Comparison of ENCODE assay signal across 7 mouse cellular contexts in the genomic region with DNA sequence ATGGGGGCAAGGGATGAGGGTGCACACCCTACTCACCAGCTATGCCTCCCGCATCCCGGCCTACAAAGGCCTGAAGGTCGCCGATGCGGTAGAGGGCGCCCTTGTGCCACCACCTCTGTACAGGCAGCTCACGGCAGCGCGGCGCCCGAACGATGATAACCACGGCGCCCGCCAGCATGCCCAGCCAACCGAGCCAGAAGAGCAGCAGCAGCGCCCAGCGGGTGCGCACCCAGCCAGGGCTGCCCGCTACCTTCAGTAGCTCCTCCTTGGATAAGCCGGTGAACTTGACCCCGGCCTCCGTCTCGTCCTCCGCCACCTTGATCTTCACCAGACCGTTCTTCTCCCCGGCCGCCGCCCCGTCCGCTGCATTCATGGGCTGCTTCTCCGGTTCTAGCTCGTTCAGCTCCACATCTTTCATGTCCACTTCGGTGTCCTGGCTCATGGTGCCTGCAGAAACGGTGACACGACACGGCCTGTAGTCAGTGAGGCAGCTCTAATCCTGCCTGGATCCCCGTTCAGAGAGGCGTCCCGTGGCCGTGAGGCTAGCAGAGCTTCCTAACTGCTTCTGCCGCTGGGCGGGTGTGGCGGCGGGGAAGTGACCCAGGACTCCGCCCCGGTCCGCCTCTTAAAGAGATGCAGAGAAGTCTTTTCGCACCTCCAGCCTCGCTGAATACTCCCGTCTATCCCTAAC. TPM values are rescaled to one million over a fixed set of nuclear protein-coding genes. Genes with fewer than 3 reads are reported as not detected.
DNase-seq lines count a peak whose midpoint lies in the region; ATAC-seq lines count a peak whose summit lies in the region.

No protein-coding gene starts in this region.

- peak overlapping the region; percentile 96 for H3K27ac ChIP-seq in embryonic facial prominence, embryonic 10.5 days (replicated peaks)
- peak overlapping the region; percentile 93 for H3K27ac ChIP-seq in limb, embryonic 10.5 days
- H3K27ac ChIP-seq in midbrain, embryonic 12.5 days (replicated peaks) = peak overlapping the region; percentile 86

- H3K27me3 ChIP-seq in embryonic facial prominence, embryonic 10.5 days (replicated peaks; ENCODE audit: low read depth, poor library complexity, severe bottlenecking) = no peaks in the 10 kb centered on the region
- H3K27me3 ChIP-seq in limb, embryonic 10.5 days (ENCODE audit: low read depth, poor library complexity, severe bottlenecking) = no peaks in the 10 kb centered on the region
- no peaks in the 10 kb centered on the region for H3K27me3 ChIP-seq in midbrain, embryonic 12.5 days

- H3K9me3 ChIP-seq in embryonic facial prominence, embryonic 10.5 days = no peaks in the 10 kb centered on the region
- no peaks in the 10 kb centered on the region for H3K9me3 ChIP-seq in limb, embryonic 10.5 days (replicated peaks)
- H3K9me3 ChIP-seq in midbrain, embryonic 12.5 days = no peaks in the 10 kb centered on the region

- peak; percentile 96 for DNase-seq in adrenal gland, postnatal 14 days
- peak; percentile 91 for DNase-seq in embryonic facial prominence, embryonic 10.5 days (ENCODE audit: low spot score)
- DNase-seq in heart, adult 11 months = peak; percentile 99
- DNase-seq in kidney, adult 18-20 months = peak; percentile 96
- peak; percentile 91 for DNase-seq in limb, embryonic 10.5 days (ENCODE audit: low spot score)
- peak; percentile 76 for DNase-seq in skeletal muscle tissue, adult 2 months (ENCODE audit: low read depth, low spot score)

- ATAC-seq in midbrain, embryonic 12.5 days (ENCODE audit: low FRiP score, low read depth) = peak; percentile 95

- H3K4me1 ChIP-seq in embryonic facial prominence, embryonic 10.5 days = peaks cover 34% of the 10 kb centered on the region
- peaks cover 21% of the 10 kb centered on the region for H3K4me1 ChIP-seq in limb, embryonic 10.5 days
- peaks cover 26% of the 10 kb centered on the region for H3K4me1 ChIP-seq in midbrain, embryonic 12.5 days

- H3K36me3 ChIP-seq in embryonic facial prominence, embryonic 10.5 days (replicated peaks) = peaks cover 40% of the 10 kb centered on the region
- H3K36me3 ChIP-seq in limb, embryonic 10.5 days = peaks cover 40% of the 10 kb centered on the region
- H3K36me3 ChIP-seq in midbrain, embryonic 12.5 days = peaks cover 33% of the 10 kb centered on the region

- peak overlapping the region; percentile 78 for H3K9ac ChIP-seq in midbrain, embryonic 12.5 days (replicated peaks)

- peak overlapping the region; percentile 90 for H3K4me3 ChIP-seq in embryonic facial prominence, embryonic 10.5 days
- peak overlapping the region; percentile 82 for H3K4me3 ChIP-seq in limb, embryonic 10.5 days
- peak overlapping the region; percentile 61 for H3K4me3 ChIP-seq in midbrain, embryonic 12.5 days

- peak overlapping the region; percentile 73 for H3K4me2 ChIP-seq in midbrain, embryonic 12.5 days (replicated peaks)

- under 1% methylated on average over 51 of the region's 51 CpGs for WGBS in embryonic facial prominence, embryonic 10.5 days
- under 1% methylated on average over 51 of the region's 51 CpGs for WGBS in limb, embryonic 10.5 days
- under 1% methylated on average over 51 of the region's 51 CpGs for WGBS in midbrain, embryonic 12.5 days

RNA-seq across cellular contexts. Expression of gene Slc3a2, which starts 9.7 kb away (rescaled TPM):
- total RNA-seq in adrenal gland, postnatal 14 days (2021) = 178 and 199 TPM in 2 replicates
- polyA plus RNA-seq in embryonic facial prominence, embryonic 10.5 days (2016; fragmentation: Nextera tagmentation; extraction: Ambion mirVana) = 125 and 127 TPM in 2 replicates
- 119 and 128 TPM in 2 replicates for polyA plus RNA-seq in limb, embryonic 10.5 days (2016; fragmentation: Nextera tagmentation; extraction: Ambion mirVana)
- polyA plus RNA-seq in midbrain, embryonic 12.5 days (2016; fragmentation: Nextera tagmentation; extraction: Ambion mirVana) = 138 and 150 TPM in 2 replicates

RNA-seq across cellular contexts. Expression of gene Wdr74, which starts 22.2 kb away (rescaled TPM):
- 50.8 and 68.2 TPM in 2 replicates for total RNA-seq in adrenal gland, postnatal 14 days (2021)
- 117 and 127 TPM in 2 replicates for polyA plus RNA-seq in embryonic facial prominence, embryonic 10.5 days (2016; fragmentation: Nextera tagmentation; extraction: Ambion mirVana)
- 121 and 145 TPM in 2 replicates for polyA plus RNA-seq in limb, embryonic 10.5 days (2016; fragmentation: Nextera tagmentation; extraction: Ambion mirVana)
- polyA plus RNA-seq in midbrain, embryonic 12.5 days (2016; fragmentation: Nextera tagmentation; extraction: Ambion mirVana) = 78.5 and 80.7 TPM in 2 replicates

RNA-seq across cellular contexts. Expression of gene 1700092M07Rik, which starts 27.1 kb away (rescaled TPM):
- 2.3 and 2.4 TPM in 2 replicates for total RNA-seq in adrenal gland, postnatal 14 days (2021)
- 3.4 and 3.5 TPM in 2 replicates for polyA plus RNA-seq in embryonic facial prominence, embryonic 10.5 days (2016; fragmentation: Nextera tagmentation; extraction: Ambion mirVana)
- 2.8 and 3.1 TPM in 2 replicates for polyA plus RNA-seq in limb, embryonic 10.5 days (2016; fragmentation: Nextera tagmentation; extraction: Ambion mirVana)
- polyA plus RNA-seq in midbrain, embryonic 12.5 days (2016; fragmentation: Nextera tagmentation; extraction: Ambion mirVana) = 3.3 and 4.5 TPM in 2 replicates

RNA-seq across cellular contexts. Expression of gene Stx5a, which starts 27.8 kb away (rescaled TPM):
- 77.9 and 90.8 TPM in 2 replicates for total RNA-seq in adrenal gland, postnatal 14 days (2021)
- 97.0 and 108 TPM in 2 replicates for polyA plus RNA-seq in embryonic facial prominence, embryonic 10.5 days (2016; fragmentation: Nextera tagmentation; extraction: Ambion mirVana)
- polyA plus RNA-seq in limb, embryonic 10.5 days (2016; fragmentation: Nextera tagmentation; extraction: Ambion mirVana) = 99.3 and 134 TPM in 2 replicates
- 121 and 127 TPM in 2 replicates for polyA plus RNA-seq in midbrain, embryonic 12.5 days (2016; fragmentation: Nextera tagmentation; extraction: Ambion mirVana)

RNA-seq across cellular contexts. Expression of gene Nxf1, which starts 43.4 kb away (rescaled TPM):
- total RNA-seq in adrenal gland, postnatal 14 days (2021) = 110 and 120 TPM in 2 replicates
- 254 and 269 TPM in 2 replicates for polyA plus RNA-seq in embryonic facial prominence, embryonic 10.5 days (2016; fragmentation: Nextera tagmentation; extraction: Ambion mirVana)
- 257 and 273 TPM in 2 replicates for polyA plus RNA-seq in limb, embryonic 10.5 days (2016; fragmentation: Nextera tagmentation; extraction: Ambion mirVana)
- 210 and 224 TPM in 2 replicates for polyA plus RNA-seq in midbrain, embryonic 12.5 days (2016; fragmentation: Nextera tagmentation; extraction: Ambion mirVana)

Comparison
In these comparisons a context has a peak if more than half of its experiments do, and no peak if none do; other contexts are left out.
1. Peak in every context shown above with its lines: DNase-seq, ATAC-seq, H3K4me3 ChIP-seq and H3K27ac ChIP-seq.